Mouse (Mus musculus): Measurements from ENCODE around the gene Opa3. TPM values are rescaled to one million over a fixed set of nuclear protein-coding genes. Genes with fewer than 3 reads are reported as not detected.
A peak's percentile ranks its signal among the peaks of the same experiment; 100 is the strongest.
"Not testable (repeated sequence)": the region's sequence is repeated elsewhere in the genome, so short reads cannot be mapped to it uniquely, and the experiment has no call there.

Opa3 gene
- total RNA-seq, 2 experiments from 2014 or later, result 53.4 to 57.7 TPM

- peak; percentile 92 for DNase-seq
- intact Hi-C loops (cut with DNase I), result no loop called here
These were observed 43.4 kb downstream of the Opa3 start, which contains the start of gene Vasp for GRCm38 (mm10) chr7:19271238-19272172. Gene Vasp (minus strand): TSS chr7:19271817.

GRCm38 (mm10) chr7:19272173-19272764, 44.1 kb downstream of the Opa3 start:
- DNase-seq, result peak; percentile 68 to 73
- intact Hi-C loops (cut with DNase I), result no loop called here

- no peak for DNase-seq
- intact Hi-C loops (cut with DNase I), result loop anchor here (1.0 kb wide), 1 partner anchor 37 kb away; no protein-coding TSS in a partner anchor
These were observed 48.1 kb downstream of the Opa3 start for GRCm38 (mm10) chr7:19276253-19276652.

GRCm38 (mm10) chr7:19279052-19279451, 50.9 kb downstream of the Opa3 start:
- DNase-seq, result no peak
- intact Hi-C loops (cut with DNase I), result no loop called here

- intact Hi-C loops (cut with DNase I), result loop anchor here (2.0 to 5.0 kb wide), 2 partner anchors 41 to 102 kb away; partner anchors contain the start of gene Eml2
- no peak for DNase-seq
These were observed 51.5 kb downstream of the Opa3 start, which contains the start of gene Ppm1n for GRCm38 (mm10) chr7:19279581-19280114. Gene Ppm1n (minus strand): TSS chr7:19280064.

- intact Hi-C loops (cut with DNase I), result loop anchor here (2.0 to 5.0 kb wide), 2 partner anchors 43 to 104 kb away; partner anchors contain the start of gene Eml2
These were observed 53.7 kb downstream of the Opa3 start for GRCm38 (mm10) chr7:19281680-19282304.

GRCm38 (mm10) chr7:19282385-19282784, 54.3 kb downstream of the Opa3 start, which contains the start of gene Rtn2:
Gene Rtn2 (plus strand): TSS chr7:19282624.
- peak; percentile 57 to 66 for DNase-seq
- intact Hi-C loops (cut with DNase I), result loop anchor here (5.0 kb wide), 1 partner anchor 105 kb away; the partner anchor contains the start of gene Eml2

More at GRCm38 (mm10) chr7:19281680-19282304, 53.7 kb downstream of the Opa3 start:
- DNase-seq, result not testable (repeated sequence)

- intact Hi-C loops (cut with DNase I), result loop anchor here (5.0 kb wide), 1 partner anchor 106 kb away; the partner anchor contains the start of gene Eml2
- DNase-seq, result peak; percentile 73 to 82
These were observed 54.8 kb downstream of the Opa3 start for GRCm38 (mm10) chr7:19282791-19283405.

- DNase-seq, result no peak
- intact Hi-C loops (cut with DNase I), result loop anchor here (5.0 kb wide), 1 partner anchor 106 kb away; the partner anchor contains the start of gene Eml2
These were observed 55.3 kb downstream of the Opa3 start for GRCm38 (mm10) chr7:19283406-19283804.

- intact Hi-C loops (cut with DNase I), result loop anchor here (1.0 to 5.0 kb wide), 2 partner anchors 16 to 107 kb away; partner anchors contain the start of gene Eml2
- peak; percentile 54 to 76 for DNase-seq
These were observed 56.6 kb downstream of the Opa3 start for GRCm38 (mm10) chr7:19284763-19285162.

- intact Hi-C loops (cut with DNase I), result no loop called here
- DNase-seq, result peak; percentile 73 to 79
These were observed 62.9 kb downstream of the Opa3 start for GRCm38 (mm10) chr7:19290969-19291596.

- intact Hi-C loops (cut with DNase I), result loop anchor here (5.0 kb wide), 1 partner anchor 118 kb away; the partner anchor contains the start of gene Eml2
- DNase-seq, result peak; percentile 97 to 100
These were observed 67.5 kb downstream of the Opa3 start for GRCm38 (mm10) chr7:19295503-19296185.

- no peak for DNase-seq
- intact Hi-C loops (cut with DNase I), result loop anchor here (5.0 kb wide), 1 partner anchor 120 kb away; the partner anchor contains the start of gene Eml2
These were observed 68.9 kb downstream of the Opa3 start for GRCm38 (mm10) chr7:19297034-19297433.

- no peak for DNase-seq
- intact Hi-C loops (cut with DNase I), result loop anchor here (5.0 kb wide), 1 partner anchor 120 kb away; the partner anchor contains the start of gene Eml2
These were observed 69.7 kb downstream of the Opa3 start for GRCm38 (mm10) chr7:19297794-19298193.

- peak; percentile 45 to 74 for DNase-seq
- intact Hi-C loops (cut with DNase I), result loop anchor here (5.0 kb wide), 1 partner anchor 122 kb away; the partner anchor contains the start of gene Eml2
These were observed 71.1 kb downstream of the Opa3 start for GRCm38 (mm10) chr7:19299194-19299593.

GRCm38 (mm10) chr7:19300501-19301421, 72.6 kb downstream of the Opa3 start:
- DNase-seq, result peak; percentile 87 to 91
- intact Hi-C loops (cut with DNase I), result loop anchor here (1.0 kb wide), 2 partner anchors 15 to 43 kb away; no protein-coding TSS in a partner anchor

Data from heart, postnatal 10 days (tissue).